Mouse (Mus musculus) lung, adult 2 months (tissue): ENCODE measurements around the gene Rras. TPM values are rescaled to one million over a fixed set of nuclear protein-coding genes. Genes with fewer than 3 reads are reported as not detected.

Source experiments
- DNase-seq: peaks from one replicate; pipeline ENCODE4 v3.0.0; 2022
- H3K4me1 ChIP-seq: fragments of 200-500 bp; 2 replicates; pipeline ENCODE4 v1.6.1; 2011; ENCODE audit warnings: low read length; ENCODE audit not compliant: control insufficient read depth, insufficient read depth
- H3K4me3 ChIP-seq: fragments of 200-500 bp; replicated peaks from 2 replicates; pipeline ENCODE3; 2011; ENCODE audit warnings: low read depth, mild to moderate bottlenecking, control low read depth, low read length; ENCODE audit errors: extremely low read depth
- CTCF ChIP-seq: fragments of 200-500 bp; IDR thresholded peaks from 2 replicates; pipeline ENCODE4 v1.5.1; 2011; ENCODE audit warnings: mild to moderate bottlenecking, low read length, control low read depth; ENCODE audit not compliant: insufficient read depth
- POLR2A ChIP-seq: fragments of 200-500 bp; IDR thresholded peaks from 2 replicates; pipeline ENCODE4 v1.6.1; 2011; ENCODE audit warnings: low read depth, mild to moderate bottlenecking, control low read depth, low read length, borderline replicate concordance; ENCODE audit errors: extremely low read depth
- WGBS: fragments of 180-500 bp; shearing (Covaris S2); methylation state at CpG from one replicate; pipeline ENCODE4 v1.1.7; 2018; 5-methylcytosine and 5-hydroxymethylcytosine counted together
- polyA plus RNA-seq: library from polyadenylated mRNA; depleted of rRNA; stranded (reverse); fragments of >200 nt; gene quantifications from 2 replicates; pipeline ENCODE4 v1.2.3, GENCODE M21; 2012

Gene Rras
- polyA plus RNA-seq, 1 experiment = 237 TPM

DNA sequence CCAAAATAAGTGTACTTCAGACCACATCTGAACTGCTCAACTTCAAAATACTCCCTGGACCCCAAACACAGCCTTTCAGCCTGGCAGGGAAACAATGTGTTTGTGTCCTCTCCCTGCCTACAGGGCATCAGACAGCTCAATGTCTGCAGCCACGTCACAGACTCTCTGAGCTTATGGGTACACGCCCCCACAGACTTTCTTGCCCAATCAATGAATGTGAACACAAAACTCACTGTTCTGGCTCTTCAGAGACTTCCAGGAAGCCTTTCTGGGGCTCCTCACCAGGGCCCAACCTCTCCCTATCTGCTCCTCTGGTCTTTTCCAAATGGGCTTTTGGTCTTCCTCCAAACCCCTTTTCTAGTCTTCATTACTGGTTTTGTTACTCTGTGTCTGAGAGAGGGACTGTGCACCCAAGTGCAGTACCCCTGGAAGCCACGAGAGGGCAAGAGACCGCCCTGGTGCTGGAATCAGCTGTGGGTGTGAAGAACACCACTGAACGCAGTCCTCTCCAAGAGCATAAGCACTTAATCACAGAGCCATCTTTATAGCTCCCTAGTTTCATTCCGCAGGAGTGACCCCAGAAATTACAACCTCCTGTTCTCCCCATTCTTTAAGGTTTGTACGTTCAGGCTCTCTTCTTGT is 20.1 kb downstream of the Rras start:
- WGBS = 60% methylated on average over 7 of the region's 7 CpGs
- peak; percentile 62 for DNase-seq

GRCm38 (mm10) chr7:45038411-45038810 is 20.6 kb downstream of the Rras start:
- Histone ChIP-seq H3K4me1 (no peaks in the 10 kb centered on the region), H3K4me3 (no peak overlapping the region)
- DNase-seq = no peak
- WGBS = 93% methylated on average over 9 of the region's 9 CpGs
- TF ChIP-seq POLR2A = no peak
- no peak for TF ChIP-seq CTCF

More for the DNA sequence above, 20.1 kb downstream of the Rras start:
- Histone ChIP-seq H3K4me3 (no peak overlapping the region), H3K4me1 (no peaks in the 10 kb centered on the region)
- no peak for TF ChIP-seq POLR2A
- TF ChIP-seq CTCF = peak; percentile 85

- no peak for DNase-seq
- H3K4me3 ChIP-seq = no peak overlapping the region
- WGBS = 93% methylated on average over 9 of the region's 9 CpGs
- TF ChIP-seq POLR2A (no peak), CTCF (no peak)
- H3K4me1 ChIP-seq = no peaks in the 10 kb centered on the region
These were observed 23.1 kb downstream of the Rras start for GRCm38 (mm10) chr7:45040851-45041250.

DNA sequence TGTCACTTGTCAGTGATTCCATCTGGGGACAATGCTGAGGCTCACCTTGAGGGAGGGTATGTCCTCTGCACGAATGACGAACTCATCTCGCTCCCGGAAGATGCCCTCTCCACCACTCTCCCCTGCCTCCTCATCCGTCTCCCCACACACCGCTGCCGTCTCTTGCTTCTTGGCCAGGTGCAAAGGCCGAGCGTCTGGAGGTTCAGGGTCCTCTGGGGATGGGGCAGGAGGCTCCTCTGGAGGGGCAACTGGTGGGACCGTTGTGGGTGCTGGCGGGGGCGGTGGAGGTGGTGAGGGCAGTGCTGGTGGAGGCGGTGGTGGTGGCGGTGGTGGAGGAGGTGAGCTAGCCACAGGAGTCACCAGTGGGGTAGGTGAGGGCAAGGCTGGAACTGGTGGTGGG is 25.5 kb downstream of the Rras start:
- 89% methylated on average over 12 of the region's 14 CpGs for whole genome bisulfite sequencing

DNA sequence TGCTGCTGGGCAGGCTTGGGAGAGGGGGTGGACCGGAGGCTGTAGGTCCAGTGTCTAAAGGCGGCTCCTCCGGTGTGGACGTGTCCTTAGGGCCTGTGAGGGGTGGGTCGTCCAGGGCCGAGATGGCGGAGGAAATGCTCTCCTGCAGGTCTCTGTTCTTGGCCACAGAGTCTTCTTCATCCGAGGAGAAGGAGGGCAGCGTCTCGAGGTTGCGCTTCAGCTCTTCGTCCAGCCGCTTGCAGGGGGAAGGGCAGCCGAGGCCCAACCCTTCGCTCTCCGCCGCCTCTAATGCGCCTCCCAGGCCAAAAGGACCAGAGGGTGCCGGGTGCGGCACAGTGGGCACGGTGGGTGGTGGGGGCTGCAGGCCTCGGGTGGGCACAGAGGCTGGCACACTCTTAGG is 28.0 kb downstream of the Rras start:
- no peak for DNase-seq
- H3K4me3 ChIP-seq = no peak overlapping the region
- 92% methylated on average over 22 of the region's 22 CpGs for WGBS
- H3K4me1 ChIP-seq = no peaks in the 10 kb centered on the region
- TF ChIP-seq POLR2A (no peak), CTCF (no peak)

More for the DNA sequence above, 25.5 kb downstream of the Rras start:
- DNase-seq = no peak
- no peak overlapping the region for H3K4me3 ChIP-seq
- H3K4me1 ChIP-seq = no peaks in the 10 kb centered on the region
- TF ChIP-seq CTCF (no peak), POLR2A (no peak)

GRCm38 (mm10) chr7:45046853-45047350 is 29.1 kb downstream of the Rras start:
- TF ChIP-seq POLR2A = no peak
- no peak for TF ChIP-seq CTCF
- H3K4me3 ChIP-seq = no peak overlapping the region
- H3K4me1 ChIP-seq = peaks cover 7% of the 10 kb centered on the region
- no peak for DNase-seq
- WGBS = 91% methylated on average over 26 of the region's 26 CpGs

- Histone ChIP-seq H3K4me1 (peaks cover 8% of the 10 kb centered on the region), H3K4me3 (no peak overlapping the region)
- WGBS = 96% methylated on average over 14 of the region's 14 CpGs
- TF ChIP-seq POLR2A (no peak), CTCF (no peak)
- DNase-seq = no peak
These were observed 29.7 kb downstream of the Rras start for GRCm38 (mm10) chr7:45047491-45047890.

DNA sequence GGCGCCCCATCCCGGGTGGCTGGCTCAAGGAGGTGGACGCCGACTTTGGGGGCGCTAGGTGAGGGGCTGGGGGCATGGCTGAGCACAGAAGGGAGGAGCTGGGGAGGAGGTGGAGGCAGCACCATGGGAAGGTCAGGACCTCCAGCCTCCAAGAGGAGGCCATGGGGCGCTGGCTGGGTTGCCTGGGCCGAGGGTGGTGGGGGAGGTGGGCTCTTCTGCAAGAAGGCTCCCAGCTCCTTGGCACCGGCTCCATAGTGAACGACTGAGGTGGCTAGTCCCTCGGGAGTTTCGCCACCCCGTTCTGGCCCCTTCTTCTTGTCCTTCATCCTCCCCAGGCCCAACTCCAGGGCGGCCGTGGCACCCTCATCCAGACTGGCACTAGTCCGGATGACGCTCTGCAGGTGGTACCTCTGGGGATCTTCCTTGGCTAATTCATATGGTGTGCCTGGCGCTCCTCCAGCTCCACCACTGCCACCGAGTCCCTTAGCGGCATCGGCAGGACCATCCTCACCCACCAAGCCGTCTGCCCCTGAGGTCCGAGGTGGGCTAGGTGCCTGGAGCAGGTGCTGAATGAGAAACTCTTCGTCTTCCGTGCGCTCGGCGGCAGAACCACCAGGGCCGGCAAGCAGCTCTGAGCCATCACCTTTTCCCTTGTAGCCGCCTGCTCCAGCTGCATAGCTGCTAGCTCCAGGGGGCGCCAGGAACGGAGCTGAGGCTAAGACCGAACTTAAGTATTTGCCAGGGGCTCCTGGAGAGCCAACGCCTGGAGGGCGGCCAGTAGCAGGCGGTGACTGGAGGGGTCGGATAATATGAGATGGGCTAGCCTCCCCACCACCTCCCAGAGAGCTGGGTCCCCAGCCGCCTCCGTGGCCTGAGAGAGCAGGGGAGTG is 30.5 kb downstream of the Rras start:
- no peak for DNase-seq
- TF ChIP-seq CTCF (no peak), POLR2A (no peak)
- WGBS = 85% methylated on average over 38 of the region's 38 CpGs
- Histone ChIP-seq H3K4me1 (peaks cover 8% of the 10 kb centered on the region), H3K4me3 (no peak overlapping the region)

DNA sequence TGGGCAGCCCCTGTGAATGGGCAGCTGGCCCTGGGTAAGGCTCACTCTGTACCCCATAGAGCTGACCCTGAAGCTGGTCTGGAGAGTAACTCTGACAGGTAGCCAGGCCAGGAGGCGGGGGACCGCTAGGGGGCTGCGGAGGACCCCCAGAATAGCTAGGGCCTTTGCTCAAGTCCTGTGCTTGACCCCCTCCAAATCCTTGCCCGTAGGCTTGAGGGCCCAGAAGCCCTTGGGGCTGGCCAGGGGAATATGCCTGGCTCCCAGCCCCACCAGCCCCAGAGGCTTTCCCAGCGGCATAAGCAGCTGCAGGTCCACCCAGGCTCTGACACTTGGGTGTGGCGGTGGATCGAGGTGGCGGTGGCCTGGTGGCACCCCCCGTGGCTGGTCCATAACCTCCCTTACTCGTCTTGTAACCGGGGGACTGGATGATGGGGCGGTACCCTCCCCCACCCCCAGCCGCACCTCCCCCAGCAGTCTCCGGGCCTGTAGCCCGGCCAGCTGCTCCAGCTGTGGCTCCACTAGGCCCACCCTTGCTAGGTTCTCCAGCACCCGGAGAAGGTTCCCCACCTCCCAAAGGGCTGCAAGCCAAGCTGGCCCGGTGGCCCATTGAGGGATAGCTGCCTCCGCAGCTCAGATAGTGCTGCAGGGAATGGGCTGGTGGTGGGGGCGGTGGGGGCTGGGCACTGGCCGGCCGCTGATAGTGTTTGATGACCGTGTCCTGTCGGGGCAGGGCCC is 31.3 kb downstream of the Rras start:
- no peak for DNase-seq
- H3K4me1 ChIP-seq = peaks cover 8% of the 10 kb centered on the region
- TF ChIP-seq CTCF = no peak
- no peak for TF ChIP-seq POLR2A
- WGBS = 86% methylated on average over 23 of the region's 23 CpGs
- no peak overlapping the region for H3K4me3 ChIP-seq
